Mouse (Mus musculus): Measurements from ENCODE around the gene Itpr2.

Itpr2 gene

GRCm38 (mm10) chr6:146438057-146438456, 64.0 kb downstream of the Itpr2 start:
- in situ Hi-C loops (cut with MboI; ENCODE audit: low pct_unique_long_range_greater_than_20kb in 1 of 2, low sequenced_read_pairs in 2 of 2, unreplicated experiment in 1 of 2) = no loop called here

GRCm38 (mm10) chr6:146436916-146437496, 65.0 kb downstream of the Itpr2 start:
- in situ Hi-C loops (cut with MboI; ENCODE audit: low pct_unique_long_range_greater_than_20kb in 1 of 2, low sequenced_read_pairs in 2 of 2, unreplicated experiment in 1 of 2) = no loop called here

- in situ Hi-C loops (cut with MboI; ENCODE audit: low pct_unique_long_range_greater_than_20kb in 1 of 2, low sequenced_read_pairs in 2 of 2, unreplicated experiment in 1 of 2) = no loop called here
Measured at GRCm38 (mm10) chr6:146434217-146434616, 67.8 kb downstream of the Itpr2 start.

GRCm38 (mm10) chr6:146432218-146432865, 69.7 kb downstream of the Itpr2 start:
- in situ Hi-C loops (cut with MboI; ENCODE audit: low pct_unique_long_range_greater_than_20kb in 1 of 2, low sequenced_read_pairs in 2 of 2, unreplicated experiment in 1 of 2) = no loop called here

GRCm38 (mm10) chr6:146431777-146432176, 70.2 kb downstream of the Itpr2 start:
- in situ Hi-C loops (cut with MboI; ENCODE audit: low pct_unique_long_range_greater_than_20kb in 1 of 2, low sequenced_read_pairs in 2 of 2, unreplicated experiment in 1 of 2) = no loop called here

GRCm38 (mm10) chr6:146429694-146430380, 72.2 kb downstream of the Itpr2 start:
- in situ Hi-C loops (cut with MboI; ENCODE audit: low pct_unique_long_range_greater_than_20kb in 1 of 2, low sequenced_read_pairs in 2 of 2, unreplicated experiment in 1 of 2) = no loop called here

- in situ Hi-C loops (cut with MboI; ENCODE audit: low pct_unique_long_range_greater_than_20kb in 1 of 2, low sequenced_read_pairs in 2 of 2, unreplicated experiment in 1 of 2) = no loop called here
Measured at GRCm38 (mm10) chr6:146424778-146425177, 77.2 kb downstream of the Itpr2 start.

GRCm38 (mm10) chr6:146424326-146424725, 77.7 kb downstream of the Itpr2 start:
- in situ Hi-C loops (cut with MboI; ENCODE audit: low pct_unique_long_range_greater_than_20kb in 1 of 2, low sequenced_read_pairs in 2 of 2, unreplicated experiment in 1 of 2) = no loop called here

GRCm38 (mm10) chr6:146420718-146421117, 81.3 kb downstream of the Itpr2 start:
- in situ Hi-C loops (cut with MboI; ENCODE audit: low pct_unique_long_range_greater_than_20kb in 1 of 2, low sequenced_read_pairs in 2 of 2, unreplicated experiment in 1 of 2) = no loop called here

GRCm38 (mm10) chr6:146416461-146416860, 85.6 kb downstream of the Itpr2 start:
- in situ Hi-C loops (cut with MboI; ENCODE audit: low pct_unique_long_range_greater_than_20kb in 1 of 2, low sequenced_read_pairs in 2 of 2, unreplicated experiment in 1 of 2) = no loop called here

- in situ Hi-C loops (cut with MboI; ENCODE audit: low pct_unique_long_range_greater_than_20kb in 1 of 2, low sequenced_read_pairs in 2 of 2, unreplicated experiment in 1 of 2) = no loop called here
Measured at GRCm38 (mm10) chr6:146414094-146414493, 87.9 kb downstream of the Itpr2 start.

- in situ Hi-C loops (cut with MboI; ENCODE audit: low pct_unique_long_range_greater_than_20kb in 1 of 2, low sequenced_read_pairs in 2 of 2, unreplicated experiment in 1 of 2) = no loop called here
Measured at GRCm38 (mm10) chr6:146411446-146412070, 90.5 kb downstream of the Itpr2 start.

GRCm38 (mm10) chr6:146410427-146410810, 91.6 kb downstream of the Itpr2 start:
- in situ Hi-C loops (cut with MboI; ENCODE audit: low pct_unique_long_range_greater_than_20kb in 1 of 2, low sequenced_read_pairs in 2 of 2, unreplicated experiment in 1 of 2) = no loop called here

GRCm38 (mm10) chr6:146409692-146410426, 92.2 kb downstream of the Itpr2 start:
- in situ Hi-C loops (cut with MboI; ENCODE audit: low pct_unique_long_range_greater_than_20kb in 1 of 2, low sequenced_read_pairs in 2 of 2, unreplicated experiment in 1 of 2) = no loop called here

- in situ Hi-C loops (cut with MboI; ENCODE audit: low pct_unique_long_range_greater_than_20kb in 1 of 2, low sequenced_read_pairs in 2 of 2, unreplicated experiment in 1 of 2) = no loop called here
Measured at GRCm38 (mm10) chr6:146405380-146405779, 96.6 kb downstream of the Itpr2 start.

GRCm38 (mm10) chr6:146404876-146405275, 97.1 kb downstream of the Itpr2 start:
- in situ Hi-C loops (cut with MboI; ENCODE audit: low pct_unique_long_range_greater_than_20kb in 1 of 2, low sequenced_read_pairs in 2 of 2, unreplicated experiment in 1 of 2) = no loop called here

- in situ Hi-C loops (cut with MboI; ENCODE audit: low pct_unique_long_range_greater_than_20kb in 1 of 2, low sequenced_read_pairs in 2 of 2, unreplicated experiment in 1 of 2) = no loop called here
Measured at GRCm38 (mm10) chr6:146404156-146404555, 97.9 kb downstream of the Itpr2 start.

GRCm38 (mm10) chr6:146402905-146403642, 98.9 kb downstream of the Itpr2 start:
- in situ Hi-C loops (cut with MboI; ENCODE audit: low pct_unique_long_range_greater_than_20kb in 1 of 2, low sequenced_read_pairs in 2 of 2, unreplicated experiment in 1 of 2) = no loop called here
